Mouse (Mus musculus) R1 (cell line): ENCODE results near the gene Cd47.

Experiments used
- DNase-seq: peaks from one replicate; pipeline ENCODE4 v3.0.0-alpha.2; 2018; ENCODE audit warnings: low read depth, low spot score

Cd47 gene

GRCm38 (mm10) chr16:49949261-49949660, 148.9 kb downstream of the Cd47 start:
- no peak for DNase-seq

GRCm38 (mm10) chr16:49950340-49950739, 150.0 kb downstream of the Cd47 start:
- DNase-seq = no peak

DNA sequence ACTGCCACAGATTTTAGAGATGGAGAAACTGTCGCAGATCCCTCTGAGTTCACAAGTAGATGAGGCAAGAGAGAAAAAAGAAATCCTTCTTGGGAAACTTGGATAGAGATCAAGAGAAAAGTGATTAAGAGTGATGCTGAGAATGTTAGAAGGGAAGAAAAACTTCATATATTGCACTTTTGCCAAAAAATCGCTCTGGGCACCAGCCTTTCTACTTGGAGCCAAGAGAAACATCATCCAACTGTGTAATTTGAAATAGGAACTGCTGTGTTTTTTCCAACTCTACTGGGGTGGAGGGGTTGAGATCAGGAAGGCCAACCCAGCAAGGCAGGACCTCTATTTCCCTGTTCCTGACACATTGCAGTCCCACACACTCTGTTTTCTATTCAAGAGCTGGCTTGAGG, 151.0 kb downstream of the Cd47 start:
- DNase-seq = no peak

DNA sequence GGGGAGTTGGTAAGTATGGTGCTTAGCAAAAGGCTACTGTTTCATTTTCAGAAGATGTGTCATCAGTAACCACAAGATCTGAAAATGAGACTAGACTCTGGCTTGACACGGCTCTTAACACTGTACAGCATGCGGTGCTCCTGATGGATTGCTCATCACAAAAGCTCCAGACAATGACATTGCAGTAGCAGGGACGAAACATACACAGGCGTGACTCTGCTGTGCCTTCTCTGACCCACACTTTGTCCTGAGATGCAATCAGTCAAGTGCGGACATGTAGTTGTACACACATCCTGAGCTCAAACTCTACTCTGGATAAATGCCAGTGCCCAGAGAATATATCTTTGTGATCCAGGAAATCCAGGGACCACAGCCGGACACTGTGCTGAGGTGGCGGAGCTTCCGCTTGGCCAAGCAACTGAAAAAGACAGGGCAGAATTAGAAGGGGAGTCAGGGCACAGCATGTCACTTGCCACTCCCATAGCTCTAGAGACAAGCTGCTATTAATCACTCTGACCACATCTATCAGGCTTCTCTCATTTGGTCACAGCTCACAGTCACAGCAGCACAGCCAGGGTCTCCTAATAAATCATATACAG, 151.7 kb downstream of the Cd47 start:
- no peak for DNase-seq

- no peak for DNase-seq
These were observed 153.5 kb downstream of the Cd47 start for GRCm38 (mm10) chr16:49953817-49954216.

DNA sequence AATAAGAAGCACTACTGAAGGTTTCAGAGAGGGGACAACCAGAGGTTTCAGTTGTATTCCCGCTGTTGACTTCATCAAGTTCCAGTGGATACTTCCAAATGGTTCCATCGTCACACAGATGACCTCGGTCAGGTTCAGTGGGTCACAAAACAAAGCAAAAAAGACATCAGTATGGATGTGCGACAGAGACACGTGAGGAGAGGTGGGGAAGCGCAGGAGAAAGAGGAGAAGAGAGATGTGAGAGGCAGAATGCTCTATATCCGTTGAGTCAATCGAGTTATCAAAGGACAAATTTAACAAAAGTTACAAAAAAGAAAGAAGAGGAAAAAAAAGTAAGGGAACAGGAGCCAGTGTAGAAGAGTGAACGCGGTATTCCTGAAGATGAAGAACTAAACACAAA, 154.6 kb downstream of the Cd47 start:
- DNase-seq = no peak

DNA sequence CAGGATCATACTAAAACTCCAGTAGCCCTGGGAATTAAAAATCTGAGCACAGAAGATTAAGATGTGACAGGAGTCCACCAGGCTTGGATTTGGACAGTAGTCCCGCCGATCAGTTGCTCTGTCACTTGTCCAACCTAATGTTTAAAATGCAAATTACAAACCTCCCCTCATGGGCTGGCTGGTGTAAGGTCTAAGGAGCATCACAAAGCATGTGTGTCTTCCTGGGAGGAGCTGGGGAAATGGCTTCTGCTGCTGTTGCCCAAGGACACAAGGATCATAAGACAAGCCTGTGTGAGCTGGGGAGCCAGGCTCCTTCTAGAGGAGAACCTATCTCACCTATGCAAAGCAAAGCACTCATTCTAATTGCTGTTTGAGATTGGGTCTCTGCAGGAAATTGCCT, 155.0 kb downstream of the Cd47 start:
- DNase-seq = peak; percentile 15

GRCm38 (mm10) chr16:49955952-49956351, 155.6 kb downstream of the Cd47 start:
- no peak for DNase-seq

- DNase-seq = no peak
These were observed 156.4 kb downstream of the Cd47 start for GRCm38 (mm10) chr16:49956531-49957302.

- no peak for DNase-seq
These were observed 158.6 kb downstream of the Cd47 start for GRCm38 (mm10) chr16:49958900-49959436.

- DNase-seq = no peak
These were observed 162.0 kb downstream of the Cd47 start for GRCm38 (mm10) chr16:49962305-49962704.

DNA sequence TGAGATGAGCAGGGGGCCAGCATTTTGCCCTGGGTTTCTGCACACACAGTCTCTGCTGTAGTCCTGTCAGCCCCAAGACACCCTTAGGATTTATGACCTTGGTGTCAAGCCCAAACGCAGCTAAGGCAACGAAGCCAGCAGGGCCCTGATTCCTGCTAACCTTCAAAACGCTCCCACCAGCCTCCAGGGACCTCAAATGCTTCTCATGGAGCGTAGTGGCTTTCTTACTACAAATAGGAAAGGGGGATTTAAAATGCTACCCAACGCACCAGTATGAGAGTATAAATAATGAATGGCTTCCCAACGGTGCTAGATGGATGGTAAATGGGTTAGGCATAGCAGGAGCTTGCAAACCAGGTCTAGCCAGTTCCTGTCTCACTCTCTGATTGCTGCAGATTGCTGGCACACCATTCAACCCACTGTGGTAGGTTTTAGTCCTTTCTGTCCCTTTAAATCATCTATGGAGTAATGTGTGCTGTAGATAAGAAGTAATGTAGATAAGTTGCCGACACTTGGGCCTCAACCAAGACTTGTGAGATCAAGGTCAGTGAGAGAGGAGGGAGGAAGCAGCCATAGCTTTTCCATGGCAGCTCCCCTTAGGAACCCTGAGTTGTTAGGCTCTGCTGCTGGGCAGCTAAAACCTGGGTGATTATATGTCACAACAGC, 164.1 kb downstream of the Cd47 start:
- no peak for DNase-seq
